Mouse (Mus musculus): ENCODE measurements at regions not wholly inside any gene's neighbourhood (a gene's known extent, or its start where the extent isn't known, plus 50 kb on each side); places are given as distances from the start of the nearest gene placed in this dataset.

DNA sequence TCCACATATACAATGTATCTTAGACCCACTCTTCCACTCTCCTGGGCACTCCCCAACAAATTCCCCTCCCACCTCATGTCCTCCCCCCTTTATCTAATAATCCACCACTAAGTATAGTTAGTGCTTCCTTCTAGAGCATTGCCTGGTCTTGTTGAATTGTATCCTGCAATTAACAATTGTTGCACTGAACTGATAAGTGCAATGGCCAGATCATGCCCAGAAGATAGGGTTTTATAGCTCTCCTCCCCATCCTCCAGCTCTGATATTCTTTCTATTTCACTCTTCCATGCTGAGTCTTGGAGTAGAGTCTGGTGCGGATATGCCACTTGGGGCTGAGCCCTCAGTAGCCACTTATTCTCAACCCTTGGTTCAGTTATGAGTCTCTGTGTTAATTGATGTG is 159.6 kb upstream of the Klf3 start:
- Histone ChIP-seq H3K4me2 (ENCODE audit: low read length) (no peak overlapping the region), H3K9me3 (replicated peaks; ENCODE audit: control insufficient read depth, low read length, poor library complexity, severe bottlenecking) (no peaks in the 10 kb centered on the region), H3K27ac (ENCODE audit: low read length) (no peak overlapping the region), H3K36me3 (ENCODE audit: control insufficient read depth, insufficient read depth, low read length) (no peaks in the 10 kb centered on the region), H3K9ac (ENCODE audit: low read depth, low read length) (no peak overlapping the region), H3K4me3 (ENCODE audit: low read depth, low read length) (no peak overlapping the region), H3K4me1 (ENCODE audit: control insufficient read depth, insufficient read depth, low read length) (peaks cover 9% of the 10 kb centered on the region), H3K27me3 (ENCODE audit: control insufficient read depth, insufficient read depth, low read depth, low read length) (no peaks in the 10 kb centered on the region)
- no peak for ATAC-seq
- WGBS: 96% methylated on average over 1 of the region's 1 CpGs

DNA sequence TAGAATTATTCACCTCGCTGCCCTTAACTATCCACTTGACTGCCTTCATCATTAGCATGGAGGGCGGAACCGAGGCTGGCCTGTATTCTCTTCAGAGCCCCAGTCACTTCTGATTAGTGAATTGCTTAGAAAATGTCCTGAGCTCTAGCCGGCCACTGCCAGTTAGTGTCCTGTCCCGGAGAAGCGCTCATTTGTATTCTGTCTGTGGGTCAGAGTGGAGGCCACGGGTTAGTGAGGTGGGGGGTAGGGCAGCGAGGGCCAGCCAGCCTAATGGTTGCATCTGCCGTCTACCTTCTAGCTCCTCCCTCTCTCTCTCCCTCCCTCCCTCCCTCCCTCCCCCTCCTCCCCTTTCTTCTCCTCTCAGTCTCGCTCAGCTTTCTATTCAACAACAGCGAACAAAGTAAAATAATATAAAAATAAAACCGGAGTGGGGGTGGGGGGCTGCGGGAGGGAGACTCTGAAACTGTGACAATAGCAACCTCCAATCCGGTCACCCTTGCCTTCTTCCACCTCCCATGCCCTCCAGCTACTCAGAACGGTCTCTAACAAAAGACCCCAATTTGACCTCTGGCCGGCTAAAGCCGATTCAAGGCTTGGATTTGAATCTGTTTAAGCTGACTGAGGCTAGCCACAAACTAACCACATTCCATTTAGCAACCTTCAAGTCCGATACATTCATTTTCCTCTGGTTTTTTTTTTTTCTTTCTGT is 155.6 kb upstream of the Klf3 start:
- peak; percentile 89 for ATAC-seq
- Histone ChIP-seq H3K4me3 (ENCODE audit: low read depth, low read length) (peak overlapping the region; percentile 35), H3K4me2 (ENCODE audit: low read length) (peak overlapping the region; percentile 63), H3K36me3 (ENCODE audit: control insufficient read depth, insufficient read depth, low read length) (no peaks in the 10 kb centered on the region), H3K27ac (ENCODE audit: low read length) (peak overlapping the region; percentile 26; the same call in 1 of the 2 replicates), H3K9ac (ENCODE audit: low read depth, low read length) (peak overlapping the region; percentile 32; the same call in 1 of the 2 replicates), H3K4me1 (ENCODE audit: control insufficient read depth, insufficient read depth, low read length) (peaks cover 12% of the 10 kb centered on the region), H3K9me3 (replicated peaks; ENCODE audit: control insufficient read depth, low read length, poor library complexity, severe bottlenecking) (no peaks in the 10 kb centered on the region), H3K27me3 (ENCODE audit: control insufficient read depth, insufficient read depth, low read depth, low read length) (no peaks in the 10 kb centered on the region)
- 2% methylated on average over 18 of the region's 18 CpGs for WGBS

- Histone ChIP-seq H3K4me3 (ENCODE audit: low read depth, low read length) (no peak overlapping the region), H3K27me3 (ENCODE audit: control insufficient read depth, insufficient read depth, low read depth, low read length) (no peaks in the 10 kb centered on the region), H3K9ac (ENCODE audit: low read depth, low read length) (no peak overlapping the region), H3K9me3 (replicated peaks; ENCODE audit: control insufficient read depth, low read length, poor library complexity, severe bottlenecking) (no peaks in the 10 kb centered on the region), H3K27ac (ENCODE audit: low read length) (peak overlapping the region; percentile 50; the same call in 1 of the 2 replicates), H3K36me3 (ENCODE audit: control insufficient read depth, insufficient read depth, low read length) (no peaks in the 10 kb centered on the region), H3K4me2 (ENCODE audit: low read length) (peak overlapping the region; percentile 17; the same call in 1 of the 2 replicates), H3K4me1 (ENCODE audit: control insufficient read depth, insufficient read depth, low read length) (peaks cover 12% of the 10 kb centered on the region)
- ATAC-seq: 0 out of 2 replicates have a peak, but pooled peaks have one; percentile 26
- WGBS: 7% methylated on average over 8 of the region's 8 CpGs
These were observed 154.7 kb upstream of the Klf3 start for GRCm38 (mm10) chr5:64648492-64648891.

GRCm38 (mm10) chr5:64651407-64651806 is 151.8 kb upstream of the Klf3 start:
- Histone ChIP-seq H3K36me3 (ENCODE audit: control insufficient read depth, insufficient read depth, low read length) (no peaks in the 10 kb centered on the region), H3K27ac (ENCODE audit: low read length) (no peak overlapping the region), H3K4me2 (ENCODE audit: low read length) (no peak overlapping the region), H3K4me3 (ENCODE audit: low read depth, low read length) (no peak overlapping the region), H3K9me3 (replicated peaks; ENCODE audit: control insufficient read depth, low read length, poor library complexity, severe bottlenecking) (no peaks in the 10 kb centered on the region), H3K9ac (ENCODE audit: low read depth, low read length) (no peak overlapping the region), H3K4me1 (ENCODE audit: control insufficient read depth, insufficient read depth, low read length) (peaks cover 12% of the 10 kb centered on the region), H3K27me3 (ENCODE audit: control insufficient read depth, insufficient read depth, low read depth, low read length) (no peaks in the 10 kb centered on the region)
- no peak for ATAC-seq
- WGBS: 91% methylated on average over 3 of the region's 3 CpGs

DNA sequence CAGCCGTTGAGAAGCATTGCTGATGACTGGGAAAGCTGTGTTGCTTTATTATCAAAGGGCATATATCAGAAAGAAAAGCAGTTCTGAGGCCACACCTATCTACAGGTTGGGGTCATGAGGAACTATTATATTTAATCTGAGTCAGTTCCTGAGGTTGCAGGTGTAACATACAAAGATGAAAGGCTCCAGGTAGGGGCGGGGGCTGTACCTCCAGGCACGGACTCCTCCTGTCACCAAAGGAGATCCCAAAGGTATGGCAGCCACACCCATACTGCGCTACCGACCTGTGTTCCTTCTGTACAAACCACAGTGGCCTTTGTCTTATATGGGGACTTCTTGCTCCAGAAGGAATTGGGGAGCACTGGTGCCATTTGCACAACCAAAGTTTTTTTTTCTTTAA is 149.4 kb upstream of the Klf3 start:
- no peaks in the 10 kb centered on the region for H3K9me3 ChIP-seq (replicated peaks; ENCODE audit: control insufficient read depth, low read length, poor library complexity, severe bottlenecking)
- no peak for ATAC-seq
- no peak overlapping the region for H3K27ac ChIP-seq (ENCODE audit: low read length)
- no peak overlapping the region for H3K9ac ChIP-seq (ENCODE audit: low read depth, low read length)
- H3K4me1 ChIP-seq (ENCODE audit: control insufficient read depth, insufficient read depth, low read length): 0 out of 2 replicates have a peak, but pooled peaks cover 1% of the 10 kb centered on the region
- no peak overlapping the region for H3K4me2 ChIP-seq (ENCODE audit: low read length)
- WGBS: 97% methylated on average over 5 of the region's 5 CpGs
- H3K4me3 ChIP-seq (ENCODE audit: low read depth, low read length): no peak overlapping the region
- no peaks in the 10 kb centered on the region for H3K27me3 ChIP-seq (ENCODE audit: control insufficient read depth, insufficient read depth, low read depth, low read length)
- H3K36me3 ChIP-seq (ENCODE audit: control insufficient read depth, insufficient read depth, low read length): no peaks in the 10 kb centered on the region

DNA sequence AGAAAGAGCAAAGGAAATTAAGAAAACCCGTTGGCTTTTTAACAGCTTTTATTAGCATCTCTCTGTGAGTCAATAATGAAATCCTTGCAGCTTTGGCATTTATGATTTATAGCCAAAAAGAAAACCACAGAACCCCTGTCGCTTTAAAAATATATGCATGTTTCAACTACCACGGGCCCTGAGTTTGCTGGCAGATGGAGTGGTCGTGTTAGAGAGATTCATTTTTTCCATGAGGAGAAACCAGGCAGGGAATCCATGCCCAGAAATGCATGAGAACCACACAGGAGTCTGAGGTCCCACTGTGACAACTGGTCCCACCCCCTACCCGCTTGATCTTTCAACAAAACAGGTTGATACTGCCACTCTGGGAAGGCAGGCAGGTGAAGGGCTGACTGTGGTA is 147.9 kb upstream of the Klf3 start:
- H3K4me3 ChIP-seq (ENCODE audit: low read depth, low read length): no peak overlapping the region
- H3K4me2 ChIP-seq (ENCODE audit: low read length): no peak overlapping the region
- WGBS: 86% methylated on average over 5 of the region's 5 CpGs
- H3K4me1 ChIP-seq (ENCODE audit: control insufficient read depth, insufficient read depth, low read length): no peaks in the 10 kb centered on the region
- no peak for ATAC-seq
- no peaks in the 10 kb centered on the region for H3K36me3 ChIP-seq (ENCODE audit: control insufficient read depth, insufficient read depth, low read length)
- H3K27ac ChIP-seq (ENCODE audit: low read length): no peak overlapping the region
- H3K9ac ChIP-seq (ENCODE audit: low read depth, low read length): no peak overlapping the region
- no peaks in the 10 kb centered on the region for H3K27me3 ChIP-seq (ENCODE audit: control insufficient read depth, insufficient read depth, low read depth, low read length)
- no peaks in the 10 kb centered on the region for H3K9me3 ChIP-seq (replicated peaks; ENCODE audit: control insufficient read depth, low read length, poor library complexity, severe bottlenecking)

DNA sequence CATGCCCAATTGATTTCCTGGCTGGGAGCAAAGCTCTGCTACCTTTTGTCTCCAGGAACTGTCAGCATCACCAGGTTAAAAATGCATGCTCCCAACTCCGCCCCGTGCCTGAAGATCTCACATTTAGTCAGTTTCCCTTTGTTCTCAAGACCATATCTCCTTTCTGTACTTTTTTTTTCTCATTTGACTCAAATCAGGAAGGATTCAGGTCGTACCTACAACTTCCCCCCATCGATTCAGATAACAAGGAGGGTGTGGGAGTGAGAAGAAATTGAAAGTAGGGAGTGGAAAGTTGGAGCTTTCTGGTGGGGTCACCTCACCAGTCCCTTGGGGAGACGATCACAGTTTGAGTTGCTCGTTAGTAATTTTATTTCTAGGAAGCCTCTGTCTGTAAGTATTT is 141.2 kb upstream of the Klf3 start:
- WGBS: 48% methylated on average over 6 of the region's 6 CpGs
- Histone ChIP-seq H3K9ac (ENCODE audit: low read depth, low read length) (no peak overlapping the region), H3K36me3 (ENCODE audit: control insufficient read depth, insufficient read depth, low read length) (no peaks in the 10 kb centered on the region), H3K4me2 (ENCODE audit: low read length) (no peak overlapping the region), H3K4me1 (ENCODE audit: control insufficient read depth, insufficient read depth, low read length) (no peaks in the 10 kb centered on the region), H3K27me3 (ENCODE audit: control insufficient read depth, insufficient read depth, low read depth, low read length) (no peaks in the 10 kb centered on the region), H3K4me3 (ENCODE audit: low read depth, low read length) (no peak overlapping the region), H3K9me3 (replicated peaks; ENCODE audit: control insufficient read depth, low read length, poor library complexity, severe bottlenecking) (no peaks in the 10 kb centered on the region), H3K27ac (ENCODE audit: low read length) (no peak overlapping the region)
- no peak for ATAC-seq

DNA sequence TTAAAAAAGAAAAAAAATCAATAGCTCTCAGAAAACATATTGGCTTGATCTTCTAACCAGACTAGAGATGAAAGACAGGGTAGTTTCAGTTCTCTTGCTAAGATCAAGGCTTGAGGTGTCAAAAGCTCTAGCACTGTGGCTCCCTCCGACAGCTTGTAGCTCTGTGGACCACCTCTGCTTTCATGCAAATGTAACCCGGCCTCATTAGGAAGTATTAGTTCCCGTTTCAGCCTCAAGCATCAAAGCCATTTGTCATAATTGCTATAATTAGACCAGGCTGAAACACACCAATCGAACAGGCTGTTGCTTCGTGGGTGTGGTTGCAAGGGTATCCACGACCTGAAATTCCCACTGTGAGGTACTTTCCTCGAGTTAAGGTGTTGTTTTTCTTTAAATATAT is 140.7 kb upstream of the Klf3 start:
- no peak for ATAC-seq

DNA sequence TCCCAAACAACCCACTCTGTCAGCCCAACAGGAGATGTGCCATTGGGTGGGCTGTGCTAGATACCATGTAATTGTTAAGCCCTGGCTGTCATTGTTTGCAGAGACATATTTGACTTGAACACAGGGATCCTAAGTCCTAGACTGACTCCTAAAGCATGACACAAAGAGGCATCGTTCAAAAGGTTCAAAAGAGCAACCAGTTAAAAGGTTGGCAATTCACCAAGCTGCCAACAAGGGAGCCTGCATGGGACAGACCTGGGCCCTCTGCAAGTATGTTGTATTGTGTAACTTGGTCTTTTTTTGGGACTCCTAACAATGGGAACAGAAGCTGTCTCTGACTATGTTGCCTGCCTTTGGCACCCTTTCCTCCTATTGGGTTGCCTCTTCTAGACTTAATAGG is 139.4 kb upstream of the Klf3 start:
- Histone ChIP-seq H3K36me3 (ENCODE audit: control insufficient read depth, insufficient read depth, low read length) (no peaks in the 10 kb centered on the region), H3K27me3 (ENCODE audit: control insufficient read depth, insufficient read depth, low read depth, low read length) (no peaks in the 10 kb centered on the region), H3K4me1 (ENCODE audit: control insufficient read depth, insufficient read depth, low read length) (no peaks in the 10 kb centered on the region), H3K27ac (ENCODE audit: low read length) (no peak overlapping the region), H3K4me2 (ENCODE audit: low read length) (no peak overlapping the region), H3K9me3 (replicated peaks; ENCODE audit: control insufficient read depth, low read length, poor library complexity, severe bottlenecking) (no peaks in the 10 kb centered on the region), H3K9ac (ENCODE audit: low read depth, low read length) (no peak overlapping the region), H3K4me3 (ENCODE audit: low read depth, low read length) (no peak overlapping the region)
- 42% methylated on average over 1 of the region's 1 CpGs for WGBS
- no peak for ATAC-seq

More for the DNA sequence above, 140.7 kb upstream of the Klf3 start:
- WGBS: 60% methylated on average over 7 of the region's 7 CpGs
- Histone ChIP-seq H3K4me3 (ENCODE audit: low read depth, low read length) (no peak overlapping the region), H3K9me3 (replicated peaks; ENCODE audit: control insufficient read depth, low read length, poor library complexity, severe bottlenecking) (no peaks in the 10 kb centered on the region), H3K9ac (ENCODE audit: low read depth, low read length) (no peak overlapping the region), H3K4me1 (ENCODE audit: control insufficient read depth, insufficient read depth, low read length) (no peaks in the 10 kb centered on the region), H3K27me3 (ENCODE audit: control insufficient read depth, insufficient read depth, low read depth, low read length) (no peaks in the 10 kb centered on the region), H3K4me2 (ENCODE audit: low read length) (no peak overlapping the region), H3K36me3 (ENCODE audit: control insufficient read depth, insufficient read depth, low read length) (no peaks in the 10 kb centered on the region), H3K27ac (ENCODE audit: low read length) (no peak overlapping the region)
